Mouse (Mus musculus) c-Kit-positive CD71-positive TER-119-negative erythroid progenitor cells, embryonic 14.5 days (primary cell): ENCODE data around the gene Ccr3.
"Not testable (repeated sequence)": the region's sequence is repeated elsewhere in the genome, so short reads cannot be mapped to it uniquely, and the experiment has no call there.

Experiments used
- DNase-seq: peaks from one replicate; pipeline ENCODE4 v3.0.0-alpha.2; 2013; ENCODE audit warnings: low read depth

Gene Ccr3

GRCm38 (mm10) chr9:124021672-124022071 lies at the start of gene Ccr3:
Gene Ccr3 (plus strand): TSS chr9:124021972.
- no peak for DNase-seq

GRCm38 (mm10) chr9:123975630-123976029 lies 46.1 kb upstream of the Ccr3 start:
- no peak for DNase-seq

- no peak for DNase-seq
Observed at GRCm38 (mm10) chr9:123976876-123977663, 44.7 kb upstream of the Ccr3 start.

- DNase-seq = no peak
Observed at GRCm38 (mm10) chr9:123978308-123978707, 43.5 kb upstream of the Ccr3 start, which contains the start of gene Ccr1l1. Gene Ccr1l1 (minus strand): TSS chr9:123978408.

GRCm38 (mm10) chr9:123980858-123981475 lies 40.8 kb upstream of the Ccr3 start:
- not testable (repeated sequence) for DNase-seq

GRCm38 (mm10) chr9:123981909-123982308 lies 39.9 kb upstream of the Ccr3 start:
- peak; percentile 57 for DNase-seq

GRCm38 (mm10) chr9:123982720-123983119 lies 39.1 kb upstream of the Ccr3 start:
- no peak for DNase-seq

- DNase-seq = no peak
Observed at GRCm38 (mm10) chr9:123984943-123985342, 36.8 kb upstream of the Ccr3 start.

GRCm38 (mm10) chr9:123986217-123986616 lies 35.6 kb upstream of the Ccr3 start:
- DNase-seq = no peak

- DNase-seq = no peak
Observed at GRCm38 (mm10) chr9:123989671-123990070, 32.1 kb upstream of the Ccr3 start.

- no peak for DNase-seq
Observed at GRCm38 (mm10) chr9:123991312-123991906, 30.4 kb upstream of the Ccr3 start.

- DNase-seq = no peak
Observed at GRCm38 (mm10) chr9:123997719-123998118, 24.1 kb upstream of the Ccr3 start.

GRCm38 (mm10) chr9:123999784-124000183 lies 22.0 kb upstream of the Ccr3 start:
- no peak for DNase-seq

- no peak for DNase-seq
Observed at GRCm38 (mm10) chr9:124012691-124013090, 9.1 kb upstream of the Ccr3 start.

GRCm38 (mm10) chr9:124013270-124013669 lies 8.5 kb upstream of the Ccr3 start:
- no peak for DNase-seq

GRCm38 (mm10) chr9:124014985-124015652 lies 6.7 kb upstream of the Ccr3 start:
- no peak for DNase-seq

GRCm38 (mm10) chr9:124016048-124016447 lies 5.7 kb upstream of the Ccr3 start:
- no peak for DNase-seq

GRCm38 (mm10) chr9:124019887-124020286 lies 1.9 kb upstream of the Ccr3 start:
- no peak for DNase-seq

- DNase-seq = peak; percentile 45
Observed at GRCm38 (mm10) chr9:124033345-124033744, 11.6 kb downstream of the Ccr3 start.

GRCm38 (mm10) chr9:124037707-124038106 lies 15.9 kb downstream of the Ccr3 start:
- DNase-seq = no peak

- no peak for DNase-seq
Observed at GRCm38 (mm10) chr9:124038158-124038582, 16.4 kb downstream of the Ccr3 start.

- no peak for DNase-seq
Observed at GRCm38 (mm10) chr9:124038949-124039348, 17.2 kb downstream of the Ccr3 start.
